Mouse (Mus musculus) midbrain, embryonic 13.5 days (tissue): ENCODE results near the gene Tbx2. TPM values are rescaled to one million over a fixed set of nuclear protein-coding genes. Genes with fewer than 3 reads are reported as not detected.
A peak's percentile ranks its signal among the peaks of the same experiment; 100 is the strongest.

Experiments used
- ATAC-seq: fragments of 200-750 bp; cut with Nextera tagmentation; 2 replicates; pipeline ENCODE4 v1.8.0; 2017; ENCODE audit warnings: mild to moderate bottlenecking, moderate TSS enrichment, moderate library complexity
- H3K27ac ChIP-seq: fragments of 300-500 bp; sonication (generic); 2 replicates; pipeline ENCODE4 v1.5.1; 2015; ENCODE audit warnings: inconsistent platforms, mild to moderate bottlenecking, moderate library complexity
- H3K27me3 ChIP-seq: fragments of 300-500 bp; sonication (generic); 2 replicates; pipeline ENCODE4 v1.6.1; 2015; ENCODE audit warnings: mild to moderate bottlenecking, inconsistent platforms
- H3K36me3 ChIP-seq: fragments of 300-500 bp; sonication (generic); 2 replicates; pipeline ENCODE4 v1.6.1; 2015; ENCODE audit warnings: mild to moderate bottlenecking, inconsistent platforms
- H3K4me1 ChIP-seq: fragments of 300-500 bp; sonication (generic); replicated peaks from 2 replicates; pipeline ENCODE4 v1.6.1; 2015; ENCODE audit warnings: inconsistent platforms
- H3K4me2 ChIP-seq: fragments of 300-500 bp; sonication (generic); replicated peaks from 2 replicates; pipeline ENCODE4 v1.6.1; 2015; ENCODE audit warnings: moderate library complexity, mild to moderate bottlenecking, inconsistent platforms
- H3K4me3 ChIP-seq: fragments of 300-500 bp; sonication (generic); replicated peaks from 2 replicates; pipeline ENCODE4 v1.5.1; 2015; ENCODE audit warnings: mild to moderate bottlenecking, inconsistent platforms
- H3K9ac ChIP-seq: fragments of 300-500 bp; sonication (generic); replicated peaks from 2 replicates; pipeline ENCODE4 v1.6.1; 2015; ENCODE audit warnings: mild to moderate bottlenecking, inconsistent platforms
- H3K9me3 ChIP-seq: fragments of 300-500 bp; sonication (generic); 2 replicates; pipeline ENCODE4 v1.6.1; 2016; ENCODE audit warnings: mild to moderate bottlenecking, inconsistent platforms
- WGBS: fragments of 180-500 bp; shearing (Covaris S2); methylation state at CpG from one replicate; pipeline ENCODE4 v1.1.7; 2015; 5-methylcytosine and 5-hydroxymethylcytosine counted together
- polyA plus RNA-seq: library from polyadenylated mRNA; unstranded; fragments of >200 nt; fragmentation: Nextera tagmentation; extraction: Ambion mirVana; gene quantifications from 2 replicates; pipeline ENCODE4 v1.2.1, GENCODE M21; 2015

Gene Tbx2
- polyA plus RNA-seq, 1 experiment from 2014 or later = 0.57 TPM

DNA sequence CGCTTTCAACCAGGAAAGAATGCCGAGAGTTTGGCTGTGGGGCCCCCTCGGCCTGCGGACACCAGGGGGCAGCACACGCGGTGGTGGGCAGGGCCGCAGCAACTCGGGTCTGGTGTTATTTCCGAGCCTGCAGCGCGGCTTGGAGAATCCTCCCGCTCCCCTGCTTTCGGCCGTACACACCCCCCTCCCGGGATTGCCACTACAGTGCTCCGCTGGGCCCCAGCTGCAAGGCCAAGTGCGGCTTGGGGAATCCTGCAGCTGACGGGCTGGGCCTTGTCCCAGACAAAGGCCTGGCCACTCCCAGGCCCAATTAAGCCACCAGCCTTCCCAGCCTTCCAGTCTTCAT, 11.0 kb downstream of the Tbx2 start:
- Histone ChIP-seq H3K36me3 (no peaks in the 10 kb centered on the region), H3K4me1 (peaks cover 36% of the 10 kb centered on the region), H3K27me3 (peaks cover 93% of the 10 kb centered on the region), H3K9ac (0 out of 2 replicates have a peak overlapping the region, but pooled peaks have one; percentile 17), H3K27ac (no peak overlapping the region), H3K4me2 (peak overlapping the region; percentile 67), H3K4me3 (peak overlapping the region; percentile 41), H3K9me3 (no peaks in the 10 kb centered on the region)
- WGBS = under 1% methylated on average over 18 of the region's 18 CpGs
- peak; percentile 55 for ATAC-seq

- peak; percentile 44 for ATAC-seq
- under 1% methylated on average over 53 of the region's 54 CpGs for WGBS
- no peak overlapping the region for H3K27ac ChIP-seq
- peaks cover 36% of the 10 kb centered on the region for H3K4me1 ChIP-seq
- peak overlapping the region; percentile 41 for H3K4me3 ChIP-seq
- no peaks in the 10 kb centered on the region for H3K36me3 ChIP-seq
- H3K27me3 ChIP-seq = peaks cover 86% of the 10 kb centered on the region
- peak overlapping the region; percentile 40 for H3K9ac ChIP-seq
- no peaks in the 10 kb centered on the region for H3K9me3 ChIP-seq
- H3K4me2 ChIP-seq = peak overlapping the region; percentile 67
Observed at GRCm38 (mm10) chr11:85844144-85844965, 12.0 kb downstream of the Tbx2 start.

GRCm38 (mm10) chr11:85844971-85845370, 12.6 kb downstream of the Tbx2 start:
- H3K36me3 ChIP-seq = no peaks in the 10 kb centered on the region
- H3K9me3 ChIP-seq = no peaks in the 10 kb centered on the region
- no peak overlapping the region for H3K27ac ChIP-seq
- H3K27me3 ChIP-seq = peaks cover 82% of the 10 kb centered on the region
- H3K9ac ChIP-seq = no peak overlapping the region
- 0 out of 2 replicates have a peak overlapping the region, but pooled peaks have one; percentile 67 for H3K4me2 ChIP-seq
- no peak overlapping the region for H3K4me3 ChIP-seq
- 40% methylated on average over 5 of the region's 5 CpGs for WGBS
- peaks cover 36% of the 10 kb centered on the region for H3K4me1 ChIP-seq
- ATAC-seq = no peak

GRCm38 (mm10) chr11:85845921-85846320, 13.6 kb downstream of the Tbx2 start:
- 48% methylated on average over 5 of the region's 5 CpGs for WGBS
- no peak overlapping the region for H3K9ac ChIP-seq
- H3K4me3 ChIP-seq = no peak overlapping the region
- H3K9me3 ChIP-seq = no peaks in the 10 kb centered on the region
- no peak for ATAC-seq
- no peak overlapping the region for H3K27ac ChIP-seq
- peaks cover 76% of the 10 kb centered on the region for H3K27me3 ChIP-seq
- H3K36me3 ChIP-seq = no peaks in the 10 kb centered on the region
- H3K4me2 ChIP-seq = no peak overlapping the region
- H3K4me1 ChIP-seq = peaks cover 29% of the 10 kb centered on the region

DNA sequence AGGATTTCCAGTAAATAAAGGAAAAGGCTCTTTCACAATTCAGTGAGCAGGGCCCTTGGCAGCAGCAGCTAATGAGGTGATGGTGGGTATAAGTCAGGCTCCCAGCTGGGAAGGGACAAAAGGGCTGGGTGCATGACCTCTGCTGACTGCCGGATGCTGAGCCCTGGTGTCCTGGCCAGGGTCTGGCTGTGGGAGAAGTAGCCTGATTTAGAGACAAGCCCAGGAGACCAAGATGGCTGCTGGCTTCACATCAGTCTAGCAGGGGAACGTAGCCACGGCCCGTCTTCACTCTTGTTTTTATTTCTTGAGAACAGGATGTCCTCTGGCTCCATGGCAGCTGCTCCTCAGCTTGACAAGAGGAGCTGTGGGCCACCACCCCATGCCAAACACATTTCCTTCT, 14.2 kb downstream of the Tbx2 start:
- H3K36me3 ChIP-seq = no peaks in the 10 kb centered on the region
- H3K4me3 ChIP-seq = no peak overlapping the region
- H3K4me1 ChIP-seq = peaks cover 28% of the 10 kb centered on the region
- H3K27ac ChIP-seq = no peak overlapping the region
- H3K27me3 ChIP-seq = peaks cover 70% of the 10 kb centered on the region
- H3K9me3 ChIP-seq = no peaks in the 10 kb centered on the region
- H3K9ac ChIP-seq = no peak overlapping the region
- no peak for ATAC-seq
- no peak overlapping the region for H3K4me2 ChIP-seq
- WGBS = 54% methylated on average over 4 of the region's 4 CpGs

DNA sequence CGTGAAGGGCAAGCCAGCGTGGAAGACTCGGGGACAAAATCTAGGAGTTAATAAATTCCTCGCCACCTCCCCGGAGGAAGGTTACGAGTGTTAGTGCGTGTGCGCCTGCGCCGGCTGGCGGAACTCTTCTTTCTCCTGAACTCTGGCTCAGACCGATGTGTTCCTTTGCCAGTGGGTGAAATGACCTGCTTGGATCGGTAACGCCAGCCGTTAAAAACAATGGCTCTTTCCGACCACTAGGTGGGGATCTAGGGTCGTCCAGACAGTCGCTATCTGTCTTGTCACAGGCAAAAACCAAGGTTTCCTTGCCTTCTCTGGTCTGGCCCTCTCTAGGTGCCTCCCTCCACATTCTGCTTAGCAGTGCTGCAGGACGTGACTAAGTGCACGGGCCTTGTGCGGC, 16.7 kb downstream of the Tbx2 start:
- ATAC-seq = peak; percentile 81
- under 1% methylated on average over 21 of the region's 21 CpGs for WGBS
- peaks cover 4% of the 10 kb centered on the region for H3K4me1 ChIP-seq
- H3K4me3 ChIP-seq = peak overlapping the region; percentile 30
- peaks cover 44% of the 10 kb centered on the region for H3K27me3 ChIP-seq
- H3K9me3 ChIP-seq = no peaks in the 10 kb centered on the region
- H3K27ac ChIP-seq = no peak overlapping the region
- no peaks in the 10 kb centered on the region for H3K36me3 ChIP-seq
- H3K9ac ChIP-seq = no peak overlapping the region
- peak overlapping the region; percentile 56 for H3K4me2 ChIP-seq

GRCm38 (mm10) chr11:85850233-85850632, 17.9 kb downstream of the Tbx2 start, which contains the start of gene Gm11444:
Gene Gm11444, minus strand, starts transcription at chr11:85850333.
- H3K27ac ChIP-seq = no peak within 1 kb of the TSS
- no peaks in the 10 kb centered on the region for H3K4me1 ChIP-seq
- 88% methylated on average over 6 of the region's 6 CpGs for WGBS
- peaks cover 34% of the 10 kb centered on the region for H3K27me3 ChIP-seq
- H3K36me3 ChIP-seq = no peaks in the 10 kb centered on the region
- peak within 1 kb of the TSS; percentile 56 for H3K4me2 ChIP-seq
- no peak within 1 kb of the TSS for H3K9ac ChIP-seq
- H3K9me3 ChIP-seq = no peaks in the 10 kb centered on the region
- ATAC-seq = no peak
- H3K4me3 ChIP-seq = no peak within 1 kb of the TSS; the same call in 1 of the 2 replicates

GRCm38 (mm10) chr11:85850758-85851157, 18.4 kb downstream of the Tbx2 start:
- no peak overlapping the region for H3K27ac ChIP-seq
- no peak overlapping the region for H3K4me2 ChIP-seq
- H3K27me3 ChIP-seq = peaks cover 28% of the 10 kb centered on the region
- WGBS = 40% methylated on average over 6 of the region's 6 CpGs
- H3K36me3 ChIP-seq = no peaks in the 10 kb centered on the region
- H3K4me3 ChIP-seq = no peak overlapping the region
- no peak overlapping the region for H3K9ac ChIP-seq
- ATAC-seq = no peak
- no peaks in the 10 kb centered on the region for H3K4me1 ChIP-seq
- H3K9me3 ChIP-seq = no peaks in the 10 kb centered on the region

- WGBS = 6% methylated on average over 6 of the region's 6 CpGs
- Histone ChIP-seq H3K36me3 (no peaks in the 10 kb centered on the region), H3K4me1 (peaks cover 7% of the 10 kb centered on the region; the same call in 1 of the 2 replicates), H3K9ac (no peak overlapping the region), H3K9me3 (no peaks in the 10 kb centered on the region), H3K27ac (no peak overlapping the region), H3K4me3 (no peak overlapping the region), H3K4me2 (no peak overlapping the region), H3K27me3 (peaks cover 6% of the 10 kb centered on the region)
- peak; percentile 73; the same call in 1 of the 2 replicates for ATAC-seq
Observed at GRCm38 (mm10) chr11:85857997-85858698, 25.8 kb downstream of the Tbx2 start.

DNA sequence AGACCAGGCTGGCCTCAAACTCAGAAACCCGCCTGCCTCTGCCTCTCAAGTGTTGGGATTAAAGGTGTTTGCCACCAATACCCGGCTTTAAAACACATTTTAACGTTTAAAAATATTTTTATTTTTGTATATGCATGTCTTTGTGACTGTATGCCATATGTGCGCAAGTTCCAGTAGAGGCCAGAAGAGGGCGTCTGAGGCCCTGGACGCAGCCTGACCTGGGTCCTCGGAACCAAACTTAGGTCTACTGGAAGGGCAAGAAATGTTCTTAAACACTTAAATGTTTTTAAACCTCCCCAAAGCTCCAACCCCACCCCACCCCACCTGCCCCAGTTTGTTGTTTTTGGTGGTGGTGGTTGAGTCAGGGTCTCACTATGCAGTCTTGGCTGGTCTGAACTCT, 32.0 kb downstream of the Tbx2 start:
- no peak for ATAC-seq
- Histone ChIP-seq H3K4me2 (no peak overlapping the region), H3K9me3 (no peaks in the 10 kb centered on the region), H3K27ac (no peak overlapping the region), H3K27me3 (0 out of 2 replicates have a peak, but pooled peaks cover 3% of the 10 kb centered on the region), H3K4me3 (no peak overlapping the region), H3K4me1 (no peaks in the 10 kb centered on the region), H3K9ac (no peak overlapping the region), H3K36me3 (no peaks in the 10 kb centered on the region)
- 42% methylated on average over 7 of the region's 7 CpGs for WGBS

GRCm38 (mm10) chr11:85876059-85876788, 43.9 kb downstream of the Tbx2 start:
- Histone ChIP-seq H3K36me3 (no peaks in the 10 kb centered on the region), H3K4me2 (0 out of 2 replicates have a peak overlapping the region, but pooled peaks have one; percentile 9), H3K9ac (no peak overlapping the region), H3K4me3 (no peak overlapping the region), H3K4me1 (no peaks in the 10 kb centered on the region), H3K9me3 (no peaks in the 10 kb centered on the region), H3K27me3 (peaks cover 5% of the 10 kb centered on the region), H3K27ac (no peak overlapping the region)
- WGBS = 62% methylated on average over 24 of the region's 24 CpGs
- no peak for ATAC-seq

- H3K36me3 ChIP-seq = no peaks in the 10 kb centered on the region
- no peaks in the 10 kb centered on the region for H3K9me3 ChIP-seq
- H3K4me2 ChIP-seq = no peak overlapping the region
- ATAC-seq = no peak
- H3K27ac ChIP-seq = no peak overlapping the region
- H3K27me3 ChIP-seq = peaks cover 76% of the 10 kb centered on the region
- no peak overlapping the region for H3K9ac ChIP-seq
- WGBS = 53% methylated on average over 4 of the region's 4 CpGs
- H3K4me3 ChIP-seq = no peak overlapping the region
- peaks cover 11% of the 10 kb centered on the region for H3K4me1 ChIP-seq
Observed at GRCm38 (mm10) chr11:85884498-85884897, 52.1 kb downstream of the Tbx2 start.
